Mouse (Mus musculus): ENCODE results near the gene Lyrm2. TPM values are rescaled to one million over a fixed set of nuclear protein-coding genes. Genes with fewer than 3 reads are reported as not detected.

The Lyrm2 gene
- polyA plus RNA-seq, 1 experiment from 2014 or later, result 45.2 TPM

DNA sequence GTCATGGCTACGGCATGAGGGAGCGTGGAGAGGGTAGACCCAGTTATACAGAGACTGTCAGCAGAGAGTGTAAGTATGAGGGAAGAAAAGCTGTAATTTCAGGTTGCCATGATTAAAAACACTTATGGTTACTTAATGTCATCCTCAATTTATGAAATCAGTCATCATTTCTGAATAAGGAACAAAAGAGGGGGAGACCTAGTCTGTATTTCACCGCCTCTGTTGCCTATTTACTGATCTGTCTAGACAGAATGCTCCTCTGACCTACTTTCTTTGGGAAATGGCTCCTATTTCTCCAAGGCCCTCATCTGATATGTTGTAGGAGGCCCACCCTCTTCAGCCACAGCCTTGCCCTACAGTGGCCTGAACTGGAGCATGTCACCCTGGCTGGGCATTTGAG, 20.6 kb downstream of the Lyrm2 start:
- Histone ChIP-seq H3K36me3 (no peaks in the 10 kb centered on the region), H3K4me2 (no peak overlapping the region), H3K9ac (no peak overlapping the region), H3K9me3 (replicated peaks) (no peaks in the 10 kb centered on the region), H3K27ac (no peak overlapping the region), H3K4me3 (no peak overlapping the region), H3K4me1 (peaks cover 36% of the 10 kb centered on the region), H3K27me3 (replicated peaks) (no peaks in the 10 kb centered on the region)
- no peak for ATAC-seq
- 82% methylated on average over 3 of the region's 3 CpGs for WGBS (ENCODE audit: insufficient replicate concordance)

GRCm38 (mm10) chr4:32824254-32824653, 24.2 kb downstream of the Lyrm2 start:
- Histone ChIP-seq H3K36me3 (no peaks in the 10 kb centered on the region), H3K9me3 (replicated peaks) (no peaks in the 10 kb centered on the region), H3K27ac (no peak overlapping the region), H3K27me3 (replicated peaks) (no peaks in the 10 kb centered on the region), H3K4me2 (no peak overlapping the region), H3K4me3 (no peak overlapping the region), H3K4me1 (peaks cover 49% of the 10 kb centered on the region), H3K9ac (no peak overlapping the region)
- WGBS (ENCODE audit: insufficient replicate concordance), result 54% methylated on average over 8 of the region's 8 CpGs
- ATAC-seq, result 0 out of 2 replicates have a peak, but pooled peaks have one; percentile 16

- WGBS (ENCODE audit: insufficient replicate concordance), result 68% methylated on average over 7 of the region's 7 CpGs
These were observed 26.9 kb downstream of the Lyrm2 start for GRCm38 (mm10) chr4:32826925-32827324.

DNA sequence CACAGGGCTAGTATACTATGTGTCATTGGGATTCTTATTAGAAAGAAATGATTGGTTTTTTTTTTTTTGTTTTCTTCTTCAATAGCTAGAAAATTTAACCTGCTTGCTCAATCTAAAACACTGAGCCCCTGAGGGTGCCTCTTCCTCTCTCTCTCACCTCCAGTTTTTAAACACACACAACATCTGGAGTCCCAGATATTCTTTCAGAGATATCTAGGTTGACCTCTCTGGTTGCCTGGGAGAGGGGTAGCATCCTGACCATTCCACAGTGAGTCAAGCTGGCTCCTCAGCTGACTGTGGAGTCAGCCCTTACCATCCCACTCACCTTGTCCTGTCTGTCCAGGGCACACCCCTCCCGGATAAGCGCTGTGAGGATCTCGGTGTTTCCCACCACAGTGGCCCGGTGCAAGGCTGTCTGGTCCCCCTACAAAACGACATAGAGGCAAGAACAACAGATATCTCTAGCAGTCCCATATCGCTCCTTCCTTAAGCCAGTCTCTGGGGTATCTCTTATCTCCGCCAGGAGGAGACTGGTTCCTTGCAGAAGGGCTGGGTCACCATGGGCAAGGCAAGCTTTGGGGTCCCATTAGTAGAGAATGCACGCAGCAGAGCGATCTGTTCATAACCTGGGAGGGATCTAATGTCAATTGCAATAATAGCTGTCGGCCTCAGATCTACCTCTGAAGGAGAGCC, 28.5 kb downstream of the Lyrm2 start:
- Histone ChIP-seq H3K4me3 (no peak overlapping the region), H3K9ac (no peak overlapping the region), H3K9me3 (replicated peaks) (no peaks in the 10 kb centered on the region), H3K27ac (peak overlapping the region; percentile 27; the same call in 1 of the 2 replicates), H3K27me3 (replicated peaks) (no peaks in the 10 kb centered on the region), H3K4me1 (peaks cover 55% of the 10 kb centered on the region), H3K4me2 (peak overlapping the region; percentile 48), H3K36me3 (no peaks in the 10 kb centered on the region)
- peak; percentile 86 for ATAC-seq
- 38% methylated on average over 10 of the region's 10 CpGs for WGBS (ENCODE audit: insufficient replicate concordance)

More at GRCm38 (mm10) chr4:32826925-32827324, 26.9 kb downstream of the Lyrm2 start:
- no peak overlapping the region for H3K4me3 ChIP-seq
- H3K36me3 ChIP-seq, result no peaks in the 10 kb centered on the region
- no peak for ATAC-seq
- no peak overlapping the region for H3K27ac ChIP-seq
- H3K4me1 ChIP-seq, result peaks cover 55% of the 10 kb centered on the region
- H3K9me3 ChIP-seq (replicated peaks), result no peaks in the 10 kb centered on the region
- H3K9ac ChIP-seq, result no peak overlapping the region
- H3K27me3 ChIP-seq (replicated peaks), result no peaks in the 10 kb centered on the region
- no peak overlapping the region for H3K4me2 ChIP-seq

- no peak for ATAC-seq
- no peak overlapping the region for H3K4me3 ChIP-seq
- 54% methylated on average over 10 of the region's 10 CpGs for WGBS (ENCODE audit: insufficient replicate concordance)
- H3K4me2 ChIP-seq, result no peak overlapping the region
- H3K4me1 ChIP-seq, result peaks cover 58% of the 10 kb centered on the region
- H3K9ac ChIP-seq, result no peak overlapping the region
- no peaks in the 10 kb centered on the region for H3K36me3 ChIP-seq
- no peak overlapping the region for H3K27ac ChIP-seq
- no peaks in the 10 kb centered on the region for H3K9me3 ChIP-seq (replicated peaks)
- H3K27me3 ChIP-seq (replicated peaks), result no peaks in the 10 kb centered on the region
These were observed 29.3 kb downstream of the Lyrm2 start for GRCm38 (mm10) chr4:32829316-32829715.

DNA sequence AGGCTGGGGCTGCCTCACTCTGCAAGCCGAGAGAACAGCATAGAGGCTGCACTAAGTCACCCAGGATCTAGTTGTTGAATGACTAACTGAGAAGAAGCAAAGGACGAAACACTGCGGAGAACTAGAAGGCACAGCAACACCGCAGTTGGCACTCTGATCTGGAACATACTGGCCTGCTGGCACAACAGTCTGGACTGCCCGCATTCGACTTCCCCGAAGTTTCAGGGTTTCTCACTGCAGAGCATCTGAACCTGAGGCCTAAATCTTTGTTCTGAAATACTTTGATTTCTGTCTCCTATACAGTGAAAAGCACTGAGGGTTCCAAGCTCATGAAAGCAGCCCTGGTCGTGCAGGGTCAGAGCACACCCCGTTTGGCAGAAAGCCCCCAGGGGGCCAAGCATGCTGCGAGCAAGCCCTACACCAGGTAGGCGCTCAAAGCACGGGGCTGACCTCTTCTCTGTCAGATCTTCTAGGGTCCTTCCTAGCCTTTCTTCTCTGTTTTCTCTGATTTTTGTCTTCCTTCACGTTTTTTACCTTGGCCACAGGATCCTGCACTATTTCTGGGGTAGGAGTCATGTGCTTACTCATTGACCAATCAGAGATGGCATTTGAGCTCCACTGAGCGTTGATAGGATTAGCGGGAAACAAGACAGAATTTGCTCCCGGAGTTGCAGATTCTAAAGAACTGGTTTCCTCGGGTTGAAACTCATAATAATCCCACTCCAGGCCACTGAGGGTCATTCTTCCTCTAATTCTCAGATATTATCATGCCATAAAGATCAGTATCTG, 33.6 kb downstream of the Lyrm2 start:
- H3K27ac ChIP-seq, result no peak overlapping the region
- no peaks in the 10 kb centered on the region for H3K27me3 ChIP-seq (replicated peaks)
- no peak overlapping the region for H3K9ac ChIP-seq
- H3K4me1 ChIP-seq, result peaks cover 19% of the 10 kb centered on the region
- H3K36me3 ChIP-seq, result no peaks in the 10 kb centered on the region
- H3K4me2 ChIP-seq, result peak overlapping the region; percentile 56
- ATAC-seq, result 0 out of 2 replicates have a peak, but pooled peaks have one; percentile 65
- no peaks in the 10 kb centered on the region for H3K9me3 ChIP-seq (replicated peaks)
- 43% methylated on average over 17 of the region's 17 CpGs for whole genome bisulfite sequencing (ENCODE audit: insufficient replicate concordance)
- 0 out of 2 replicates have a peak overlapping the region, but pooled peaks have one; percentile 16 for H3K4me3 ChIP-seq

DNA sequence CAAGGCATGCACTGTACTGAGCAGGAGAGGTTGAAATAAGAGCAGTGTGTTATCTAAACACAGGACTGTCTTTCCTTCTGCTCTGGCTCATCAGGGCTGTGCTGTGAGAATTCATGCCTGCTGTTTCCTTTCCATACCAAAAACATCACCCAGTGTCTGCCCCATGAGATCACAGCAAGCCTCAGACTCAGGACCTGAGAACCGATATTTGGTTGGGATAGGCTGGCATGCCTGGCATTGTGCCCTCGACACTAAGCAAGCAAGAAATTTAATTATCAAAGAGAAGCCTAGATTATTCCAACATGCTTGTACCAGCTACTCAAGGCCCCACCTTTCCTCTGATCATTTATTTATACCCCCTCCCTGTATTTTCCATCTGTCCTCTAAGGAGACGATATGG, 34.5 kb downstream of the Lyrm2 start:
- Histone ChIP-seq H3K9ac (no peak overlapping the region), H3K27ac (no peak overlapping the region), H3K4me3 (no peak overlapping the region), H3K27me3 (replicated peaks) (no peaks in the 10 kb centered on the region), H3K36me3 (no peaks in the 10 kb centered on the region), H3K4me1 (peaks cover 10% of the 10 kb centered on the region; the same call in 1 of the 2 replicates), H3K4me2 (peak overlapping the region; percentile 56), H3K9me3 (replicated peaks) (no peaks in the 10 kb centered on the region)
- 69% methylated on average over 3 of the region's 3 CpGs for WGBS (ENCODE audit: insufficient replicate concordance)
- ATAC-seq, result no peak

GRCm38 (mm10) chr4:32836071-32836470, 36.0 kb downstream of the Lyrm2 start:
- Histone ChIP-seq H3K9me3 (replicated peaks) (no peaks in the 10 kb centered on the region), H3K9ac (no peak overlapping the region), H3K36me3 (no peaks in the 10 kb centered on the region), H3K27ac (no peak overlapping the region), H3K4me2 (no peak overlapping the region), H3K4me1 (0 out of 2 replicates have a peak, but pooled peaks cover 7% of the 10 kb centered on the region), H3K27me3 (replicated peaks) (no peaks in the 10 kb centered on the region), H3K4me3 (no peak overlapping the region)
- no peak for ATAC-seq
- WGBS (ENCODE audit: insufficient replicate concordance), result 75% methylated on average over 9 of the region's 9 CpGs

DNA sequence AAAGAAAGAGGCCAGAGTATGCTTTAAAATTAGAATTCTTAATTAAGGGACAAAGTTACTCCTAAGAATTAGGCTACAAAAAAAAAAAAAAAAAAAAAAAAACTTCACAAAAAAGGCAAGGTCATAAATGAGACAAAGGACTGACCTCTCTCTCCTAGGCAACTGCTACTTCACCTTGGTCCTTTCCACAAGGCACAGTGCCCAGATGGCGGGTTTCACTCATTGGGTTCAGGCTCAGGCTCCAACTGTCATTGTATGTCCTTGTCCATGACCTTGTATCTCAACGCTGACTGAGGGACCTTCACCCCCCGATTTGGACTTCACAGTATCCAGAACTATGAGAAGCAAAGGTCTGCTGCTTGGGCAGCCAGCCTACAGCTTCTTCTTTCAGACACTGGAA, 38.3 kb downstream of the Lyrm2 start:
- no peak overlapping the region for H3K4me3 ChIP-seq
- no peaks in the 10 kb centered on the region for H3K9me3 ChIP-seq (replicated peaks)
- H3K36me3 ChIP-seq, result no peaks in the 10 kb centered on the region
- no peaks in the 10 kb centered on the region for H3K27me3 ChIP-seq (replicated peaks)
- 0 out of 2 replicates have a peak, but pooled peaks cover 7% of the 10 kb centered on the region for H3K4me1 ChIP-seq
- 71% methylated on average over 3 of the region's 3 CpGs for WGBS (ENCODE audit: insufficient replicate concordance)
- no peak overlapping the region for H3K4me2 ChIP-seq
- no peak overlapping the region for H3K27ac ChIP-seq
- H3K9ac ChIP-seq, result no peak overlapping the region
- ATAC-seq, result no peak

Other genes with a start within 250 kb of the Lyrm2 start
- gene Gja10, start 197.5 kb upstream of the Lyrm2 start, polyA plus RNA-seq (2016; fragmentation: Nextera tagmentation; extraction: Ambion mirVana), result 0.06 TPM in 2 replicates
- gene Casp8ap2, start 184.8 kb upstream of the Lyrm2 start, polyA plus RNA-seq (2016; fragmentation: Nextera tagmentation; extraction: Ambion mirVana), result 36.2 and 36.6 TPM in 2 replicates
- gene Mdn1, start 143.1 kb upstream of the Lyrm2 start, polyA plus RNA-seq (2016; fragmentation: Nextera tagmentation; extraction: Ambion mirVana), result 10.9 and 11.4 TPM in 2 replicates
- 1.3 and 1.5 TPM in 2 replicates for gene Ankrd6, start 150.6 kb downstream of the Lyrm2 start, polyA plus RNA-seq (2016; fragmentation: Nextera tagmentation; extraction: Ambion mirVana)
- gene Rragd, start 182.8 kb downstream of the Lyrm2 start, polyA plus RNA-seq (2016; fragmentation: Nextera tagmentation; extraction: Ambion mirVana), result 4.0 and 4.3 TPM in 2 replicates
- gene Ube2j1, start 231.2 kb downstream of the Lyrm2 start, polyA plus RNA-seq (2016; fragmentation: Nextera tagmentation; extraction: Ambion mirVana), result 34.2 and 36.0 TPM in 2 replicates